Mouse (Mus musculus) kidney, adult 2 months (tissue): ENCODE measurements at regions not wholly inside any gene's neighbourhood (a gene's known extent, or its start where the extent isn't known, plus 50 kb on each side); places are given as distances from the start of the nearest gene placed in this dataset.

Experiments used
- CTCF ChIP-seq: fragments of 200-500 bp; conservative IDR thresholded peaks from 2 replicates; pipeline ENCODE4 v1.5.1; 2011; ENCODE audit warnings: low read depth, mild to moderate bottlenecking, control low read depth, low read length, moderate library complexity, mixed read lengths; ENCODE audit not compliant: insufficient read depth, insufficient read length
- POLR2A ChIP-seq: fragments of 200-500 bp; IDR thresholded peaks from one replicate; pipeline ENCODE4 v1.6.1; 2011; ENCODE audit warnings: low read depth, low read length, control low read depth

DNA sequence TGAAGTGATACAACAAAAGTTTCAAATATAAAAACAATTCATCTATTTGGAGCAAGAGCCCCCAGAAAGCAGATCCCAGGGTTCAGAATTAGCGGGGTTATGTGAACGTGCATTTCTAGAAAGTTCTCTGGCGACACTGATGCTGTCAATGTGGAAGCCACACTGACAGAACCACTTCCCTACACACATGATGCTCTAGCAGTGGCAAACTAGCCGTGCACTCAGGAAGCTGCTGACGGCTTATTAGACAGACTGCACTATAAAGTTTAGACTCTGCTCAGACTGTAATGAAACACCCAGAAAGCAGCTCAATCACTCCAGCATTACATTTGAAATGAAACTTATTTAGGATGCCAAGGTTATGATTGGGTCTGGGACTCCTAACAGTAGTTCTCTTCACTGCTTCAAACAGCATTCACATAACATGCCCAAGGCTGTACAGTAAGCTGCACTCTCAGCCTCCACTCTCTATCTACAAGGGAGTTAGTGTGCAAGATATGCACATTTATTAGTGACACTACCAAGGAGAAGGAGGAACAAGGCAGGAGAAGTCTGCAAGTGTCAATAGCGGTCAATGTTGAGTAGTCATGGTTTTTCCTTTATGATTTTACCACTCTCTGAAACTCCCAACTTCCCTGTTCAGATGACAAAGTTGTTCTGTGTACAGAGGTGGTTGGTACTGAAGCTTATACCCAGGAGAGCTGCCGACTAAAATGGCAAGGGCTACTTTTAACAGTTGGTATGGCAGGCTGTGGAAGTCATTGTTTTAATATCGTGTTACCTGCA, 71.9 kb upstream of the Myo10 start:
- TF ChIP-seq CTCF: no peak
- TF ChIP-seq POLR2A: no peak
